Mouse (Mus musculus) liver, adult 2 months (tissue): ENCODE data around the gene Klra1.

Source experiments
- CTCF ChIP-seq: fragments of 200-500 bp; IDR thresholded peaks from 2 replicates; pipeline ENCODE4 v1.5.1; 2011; ENCODE audit warnings: low read depth, low read length, control low read depth
- POLR2A ChIP-seq: fragments of 200-500 bp; IDR thresholded peaks from 2 replicates; pipeline ENCODE4 v1.6.1; 2011; ENCODE audit warnings: low read length, control low read depth; ENCODE audit not compliant: insufficient read depth; ENCODE audit errors: extremely low read depth

- TF ChIP-seq POLR2A (no peak), CTCF (no peak)
Measured at GRCm38 (mm10) chr6:130404882-130405281, 18.2 kb upstream of the Klra1 start.
